Mouse (Mus musculus) G1E (cell line): ENCODE measurements around the gene St7.

Source experiments
- CTCF ChIP-seq: IDR thresholded peaks from 2 replicates; pipeline ENCODE4 v1.5.1; 2012; ENCODE audit warnings: low read depth, low read length, inconsistent platforms, mixed read lengths
- GATA1 ChIP-seq: IDR thresholded peaks from 2 replicates; pipeline ENCODE4 v1.6.1; 2012; ENCODE audit warnings: borderline replicate concordance, low read length, inconsistent platforms, mixed read lengths
- GATA2 ChIP-seq: IDR thresholded peaks from 2 replicates; pipeline ENCODE4 v1.6.1; 2012; ENCODE audit warnings: low read depth, low read length, inconsistent platforms, borderline replicate concordance
- POLR2AphosphoS5 ChIP-seq: IDR thresholded peaks from 2 replicates; pipeline ENCODE4 v1.6.1; 2012; ENCODE audit warnings: low read depth, low read length, inconsistent platforms; ENCODE audit not compliant: insufficient replicate concordance
- TAL1 ChIP-seq: conservative IDR thresholded peaks from 2 replicates; pipeline ENCODE4 v1.6.1; 2012; ENCODE audit warnings: low read depth, low read length, inconsistent platforms, mixed read lengths

DNA sequence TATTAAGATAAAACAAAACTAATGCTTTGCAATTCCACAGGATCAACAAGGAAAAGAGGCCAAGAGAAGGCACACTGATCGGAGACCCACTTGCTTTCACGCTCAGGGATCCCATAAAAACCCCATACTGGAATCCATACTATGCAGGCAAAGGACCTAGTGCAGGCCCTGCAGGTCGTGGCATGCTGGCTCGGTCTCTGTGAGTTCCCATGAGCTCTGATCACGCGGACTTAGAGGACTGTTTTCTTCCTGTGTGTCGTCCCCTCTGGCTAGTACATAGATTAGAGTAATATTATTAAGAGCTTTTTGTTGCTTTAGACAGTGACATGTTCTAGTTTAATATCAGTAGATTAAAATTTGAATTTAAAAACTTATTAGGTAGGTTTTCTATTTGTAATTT is 83.3 kb downstream of the St7 start:
- TF ChIP-seq CTCF (no peak), TAL1 (no peak), GATA1 (no peak), POLR2AphosphoS5 (no peak), GATA2 (no peak)
